Mouse (Mus musculus): Measurements from ENCODE around the gene Trim50. TPM values are rescaled to one million over a fixed set of nuclear protein-coding genes. Genes with fewer than 3 reads are reported as not detected.

Trim50 gene
- not detected in 2 replicates for total RNA-seq (2017)

- ATAC-seq (replicated peaks in 1 of 2; ENCODE audit: insufficient read depth in 1 of 2, low FRiP score in 2 of 2, low TSS enrichment in 1 of 2, low read depth in 1 of 2, poor library complexity in 2 of 2, severe bottlenecking in 2 of 2) = no peak
Observed at GRCm38 (mm10) chr5:135352995-135353394, at the start of gene Trim50. TSS of gene Trim50 (plus strand) at chr5:135353295.

- ATAC-seq (replicated peaks in 1 of 2; ENCODE audit: insufficient read depth in 1 of 2, low FRiP score in 2 of 2, low TSS enrichment in 1 of 2, low read depth in 1 of 2, poor library complexity in 2 of 2, severe bottlenecking in 2 of 2) = no peak
Observed at GRCm38 (mm10) chr5:135306321-135306965, 46.7 kb upstream of the Trim50 start.

DNA sequence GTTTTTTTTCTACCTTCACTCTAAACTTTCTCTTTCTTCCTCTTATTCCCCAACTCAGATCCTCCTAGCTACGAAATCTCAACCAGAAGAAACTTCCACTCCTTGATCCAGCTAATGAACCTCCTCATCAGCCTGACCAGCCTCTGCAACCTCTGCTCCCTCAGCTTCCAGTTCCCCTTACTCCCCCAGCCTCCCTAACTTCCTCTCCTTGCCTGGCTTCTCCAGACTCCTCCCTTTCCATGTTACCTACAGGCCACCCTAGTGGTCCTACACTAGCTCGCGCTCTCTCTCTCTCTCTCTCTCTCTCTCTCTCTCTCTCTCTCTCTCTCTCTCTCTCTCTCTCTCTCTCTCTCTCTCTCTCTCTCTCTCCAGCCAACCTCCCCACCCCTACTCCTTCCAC lies 36.9 kb upstream of the Trim50 start:
- no peak for ATAC-seq (replicated peaks in 1 of 2; ENCODE audit: insufficient read depth in 1 of 2, low FRiP score in 2 of 2, low TSS enrichment in 1 of 2, low read depth in 1 of 2, poor library complexity in 2 of 2, severe bottlenecking in 2 of 2)

- no peak for ATAC-seq (replicated peaks in 1 of 2; ENCODE audit: insufficient read depth in 1 of 2, low FRiP score in 2 of 2, low TSS enrichment in 1 of 2, low read depth in 1 of 2, poor library complexity in 2 of 2, severe bottlenecking in 2 of 2)
Observed at GRCm38 (mm10) chr5:135319856-135320255, 33.2 kb upstream of the Trim50 start.

DNA sequence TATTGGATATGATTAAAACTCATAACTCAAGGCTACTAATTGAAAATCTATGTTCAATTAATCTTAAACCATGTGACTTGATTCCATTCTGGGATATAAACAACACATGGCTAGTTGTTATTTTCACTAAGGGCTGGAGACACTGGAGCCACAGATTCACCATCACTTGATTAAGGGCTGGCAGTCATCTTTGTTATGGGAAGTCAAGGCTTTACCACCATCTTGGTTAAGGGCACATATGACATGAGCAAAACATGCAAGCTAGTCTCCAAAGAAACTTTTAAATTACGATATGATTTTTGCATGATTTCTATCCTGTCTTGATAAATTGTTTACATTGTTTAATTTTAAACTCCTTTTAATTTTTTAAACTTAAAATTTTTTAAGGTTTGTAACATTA lies 30.9 kb upstream of the Trim50 start:
- no peak for ATAC-seq (replicated peaks in 1 of 2; ENCODE audit: insufficient read depth in 1 of 2, low FRiP score in 2 of 2, low TSS enrichment in 1 of 2, low read depth in 1 of 2, poor library complexity in 2 of 2, severe bottlenecking in 2 of 2)

- ATAC-seq (replicated peaks in 1 of 2; ENCODE audit: insufficient read depth in 1 of 2, low FRiP score in 2 of 2, low TSS enrichment in 1 of 2, low read depth in 1 of 2, poor library complexity in 2 of 2, severe bottlenecking in 2 of 2) = no peak
Observed at GRCm38 (mm10) chr5:135326121-135326659, 26.9 kb upstream of the Trim50 start.

GRCm38 (mm10) chr5:135329471-135329870 lies 23.6 kb upstream of the Trim50 start:
- no peak for ATAC-seq (replicated peaks in 1 of 2; ENCODE audit: insufficient read depth in 1 of 2, low FRiP score in 2 of 2, low TSS enrichment in 1 of 2, low read depth in 1 of 2, poor library complexity in 2 of 2, severe bottlenecking in 2 of 2)

DNA sequence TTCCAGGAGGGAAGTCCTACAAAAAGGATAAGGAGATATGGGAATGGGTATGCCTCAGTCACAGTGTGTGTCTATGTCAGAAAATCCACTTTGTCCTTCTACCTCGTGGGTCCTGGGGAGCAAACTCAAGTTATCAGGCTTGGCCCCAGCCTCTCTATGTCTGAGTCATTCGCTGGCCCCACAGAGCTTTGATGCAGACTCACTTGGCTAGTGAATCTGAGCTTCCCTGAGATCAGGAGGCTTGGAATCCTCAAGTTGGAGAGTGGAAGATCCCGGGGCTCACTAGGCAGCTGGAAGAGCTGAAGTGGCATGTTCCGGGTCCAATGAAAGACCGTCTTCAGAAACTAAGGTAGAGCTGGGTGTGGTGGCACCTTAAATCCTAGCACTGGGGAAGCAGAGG lies 22.9 kb upstream of the Trim50 start:
- ATAC-seq (replicated peaks in 1 of 2; ENCODE audit: insufficient read depth in 1 of 2, low FRiP score in 2 of 2, low TSS enrichment in 1 of 2, low read depth in 1 of 2, poor library complexity in 2 of 2, severe bottlenecking in 2 of 2) = no peak

DNA sequence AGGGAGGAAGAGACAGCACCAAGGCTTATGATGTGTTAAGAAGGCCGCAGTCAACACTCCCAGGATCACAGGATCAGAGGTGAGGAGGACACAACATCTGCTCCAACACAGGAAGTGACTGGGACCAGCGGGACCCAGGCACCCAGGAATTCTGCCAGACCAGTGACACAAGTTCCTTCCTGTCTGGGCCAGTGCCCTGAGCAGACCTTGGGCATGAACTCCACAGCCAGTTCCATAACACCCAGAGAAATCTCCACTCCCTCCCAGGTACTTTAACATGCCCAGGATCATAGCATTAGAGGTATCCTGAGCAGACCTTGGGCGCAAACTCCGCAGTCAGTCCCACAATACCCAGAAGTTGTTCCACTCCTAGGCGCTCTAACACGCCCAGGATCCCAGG lies 21.9 kb upstream of the Trim50 start:
- ATAC-seq (replicated peaks in 1 of 2; ENCODE audit: insufficient read depth in 1 of 2, low FRiP score in 2 of 2, low TSS enrichment in 1 of 2, low read depth in 1 of 2, poor library complexity in 2 of 2, severe bottlenecking in 2 of 2) = no peak

DNA sequence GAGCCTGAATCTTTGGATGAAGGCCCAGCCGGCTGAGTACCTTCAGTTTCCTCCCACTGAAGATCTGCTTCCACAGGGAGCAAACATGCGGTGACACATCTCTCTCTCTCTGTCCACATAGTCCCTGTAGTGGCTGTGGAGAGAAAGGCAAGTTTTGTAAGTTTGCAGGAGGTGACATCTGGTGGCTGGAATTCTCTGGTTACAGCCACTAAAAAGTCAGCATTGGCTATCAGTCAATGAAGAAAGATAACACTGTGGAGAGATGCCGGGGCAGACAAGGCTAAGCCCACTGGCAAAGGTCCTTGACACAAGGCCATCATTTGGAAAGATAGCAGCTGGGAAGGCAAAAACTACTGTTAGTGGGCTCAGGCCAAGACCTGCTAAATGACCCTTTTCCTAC lies 15.5 kb upstream of the Trim50 start:
- ATAC-seq (replicated peaks in 1 of 2; ENCODE audit: insufficient read depth in 1 of 2, low FRiP score in 2 of 2, low TSS enrichment in 1 of 2, low read depth in 1 of 2, poor library complexity in 2 of 2, severe bottlenecking in 2 of 2) = no peak

DNA sequence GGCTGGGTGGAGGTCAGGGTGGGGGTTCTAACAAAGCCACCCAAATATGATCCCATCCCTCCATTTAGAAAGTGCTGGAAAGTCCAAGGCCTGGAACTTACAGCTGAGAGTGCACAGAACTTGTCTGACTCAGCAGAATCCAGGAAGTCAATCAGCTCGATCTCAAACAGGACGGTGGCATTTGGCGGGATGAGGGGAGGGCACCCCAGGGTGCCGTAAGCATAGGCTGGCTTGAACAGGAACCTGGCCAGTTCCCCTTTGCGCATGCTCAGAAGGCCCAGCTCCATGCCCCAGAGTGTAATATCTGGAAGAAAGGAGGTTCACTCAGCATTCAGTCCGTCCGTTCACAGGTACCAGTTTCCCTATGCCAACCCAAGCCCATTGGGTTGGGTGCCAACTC lies 7.1 kb upstream of the Trim50 start:
- peak; percentile 44 to 61; a peak in 3 of 4 replicates for ATAC-seq (replicated peaks in 1 of 2; ENCODE audit: insufficient read depth in 1 of 2, low FRiP score in 2 of 2, low TSS enrichment in 1 of 2, low read depth in 1 of 2, poor library complexity in 2 of 2, severe bottlenecking in 2 of 2)

DNA sequence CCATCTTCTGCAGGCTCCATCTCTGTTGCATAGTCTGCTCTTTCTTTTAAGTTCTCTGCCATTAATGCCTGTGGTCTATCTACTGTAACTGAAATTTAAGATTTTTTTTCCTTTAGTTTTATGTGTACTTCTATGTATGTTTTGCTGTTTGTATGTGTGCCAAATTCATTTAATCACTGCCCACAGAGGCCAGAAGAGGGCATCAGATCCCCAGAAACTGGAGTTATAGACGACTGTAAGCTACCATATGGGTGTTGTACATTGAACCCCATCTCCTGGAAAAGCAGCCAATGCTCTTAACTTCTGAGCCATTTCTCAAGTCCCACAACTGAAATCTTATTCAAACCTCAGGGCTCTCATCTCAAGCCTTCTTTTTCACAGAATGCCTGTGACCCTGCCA lies 6.7 kb upstream of the Trim50 start:
- ATAC-seq (replicated peaks in 1 of 2; ENCODE audit: insufficient read depth in 1 of 2, low FRiP score in 2 of 2, low TSS enrichment in 1 of 2, low read depth in 1 of 2, poor library complexity in 2 of 2, severe bottlenecking in 2 of 2) = no peak; a peak in 1 of 4 replicates

DNA sequence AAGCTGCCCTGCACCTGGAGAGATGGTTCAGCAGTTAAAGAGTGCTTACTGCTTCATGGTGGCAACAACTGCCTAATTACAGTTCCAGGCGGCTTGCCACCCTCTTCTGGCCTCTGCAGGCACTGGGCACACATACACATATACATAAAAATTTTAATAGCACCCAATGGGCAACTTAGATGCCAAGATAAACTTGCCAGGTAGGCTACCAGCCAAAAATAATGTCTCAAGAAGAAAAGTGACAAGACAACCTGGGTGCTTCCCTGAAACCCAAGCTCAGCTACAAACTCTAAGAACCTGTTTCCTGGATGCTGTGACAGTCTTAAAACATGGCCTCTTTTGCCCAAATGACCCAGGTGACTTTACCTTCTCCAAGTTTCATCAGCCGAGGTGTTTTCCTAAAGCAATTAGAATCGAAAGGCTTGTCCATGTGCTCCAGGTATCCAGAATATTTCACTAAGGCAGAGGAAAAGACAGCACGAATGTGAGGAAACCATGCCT lies 5.5 kb upstream of the Trim50 start:
- no peak for ATAC-seq (replicated peaks in 1 of 2; ENCODE audit: insufficient read depth in 1 of 2, low FRiP score in 2 of 2, low TSS enrichment in 1 of 2, low read depth in 1 of 2, poor library complexity in 2 of 2, severe bottlenecking in 2 of 2)

- no peak for ATAC-seq (replicated peaks in 1 of 2; ENCODE audit: insufficient read depth in 1 of 2, low FRiP score in 2 of 2, low TSS enrichment in 1 of 2, low read depth in 1 of 2, poor library complexity in 2 of 2, severe bottlenecking in 2 of 2)
Observed at GRCm38 (mm10) chr5:135349862-135350261, 3.2 kb upstream of the Trim50 start, which contains the start of gene Fkbp6. TSS of gene Fkbp6 (minus strand) at chr5:135350044.

- no peak for ATAC-seq (replicated peaks in 1 of 2; ENCODE audit: insufficient read depth in 1 of 2, low FRiP score in 2 of 2, low TSS enrichment in 1 of 2, low read depth in 1 of 2, poor library complexity in 2 of 2, severe bottlenecking in 2 of 2)
Observed at GRCm38 (mm10) chr5:135351606-135352005, 1.5 kb upstream of the Trim50 start.

GRCm38 (mm10) chr5:135353564-135353963 lies 469 bp downstream of the Trim50 start:
- ATAC-seq (replicated peaks in 1 of 2; ENCODE audit: insufficient read depth in 1 of 2, low FRiP score in 2 of 2, low TSS enrichment in 1 of 2, low read depth in 1 of 2, poor library complexity in 2 of 2, severe bottlenecking in 2 of 2) = peak in 1 of 2 experiments; percentile 32; a peak in 1 of 4 replicates

DNA sequence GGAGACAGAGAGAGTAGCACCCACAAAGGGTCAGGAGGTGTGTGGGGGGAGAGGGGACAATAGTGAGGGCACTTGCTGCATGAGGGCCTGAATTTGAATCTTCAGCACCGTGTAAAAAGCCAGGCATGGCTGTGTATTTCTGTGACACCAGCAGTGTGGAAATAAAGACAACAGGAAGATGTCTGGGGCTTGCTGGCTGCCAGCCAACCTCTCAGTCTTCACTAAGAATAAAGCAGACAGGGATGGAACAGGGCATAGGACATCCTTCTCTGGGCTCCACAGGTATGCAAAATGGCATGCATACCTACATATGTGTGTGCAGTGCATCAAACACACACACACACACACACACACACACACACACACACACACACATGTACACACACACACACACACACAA lies 3.0 kb downstream of the Trim50 start:
- ATAC-seq (replicated peaks in 1 of 2; ENCODE audit: insufficient read depth in 1 of 2, low FRiP score in 2 of 2, low TSS enrichment in 1 of 2, low read depth in 1 of 2, poor library complexity in 2 of 2, severe bottlenecking in 2 of 2) = no peak

DNA sequence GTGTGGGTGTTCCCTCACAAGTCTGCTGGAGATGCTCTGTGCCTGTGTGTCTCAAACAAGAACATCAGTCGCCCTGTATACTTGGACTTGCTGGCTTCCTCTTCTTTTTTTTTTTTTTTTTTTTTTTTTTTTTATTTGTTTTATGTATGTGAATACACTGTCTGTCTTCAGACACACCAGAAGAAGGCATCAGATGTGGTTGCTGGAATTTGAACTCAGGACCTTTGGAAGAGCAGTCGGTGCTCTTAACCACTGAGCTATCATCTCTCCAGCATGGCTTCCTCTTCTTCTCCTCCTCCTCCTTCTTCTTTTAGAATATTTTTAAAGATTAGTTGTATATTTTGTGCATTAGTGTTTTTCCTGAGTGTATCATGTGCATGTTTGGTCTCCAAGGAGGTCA lies 4.5 kb downstream of the Trim50 start:
- no peak for ATAC-seq (replicated peaks in 1 of 2; ENCODE audit: insufficient read depth in 1 of 2, low FRiP score in 2 of 2, low TSS enrichment in 1 of 2, low read depth in 1 of 2, poor library complexity in 2 of 2, severe bottlenecking in 2 of 2)

DNA sequence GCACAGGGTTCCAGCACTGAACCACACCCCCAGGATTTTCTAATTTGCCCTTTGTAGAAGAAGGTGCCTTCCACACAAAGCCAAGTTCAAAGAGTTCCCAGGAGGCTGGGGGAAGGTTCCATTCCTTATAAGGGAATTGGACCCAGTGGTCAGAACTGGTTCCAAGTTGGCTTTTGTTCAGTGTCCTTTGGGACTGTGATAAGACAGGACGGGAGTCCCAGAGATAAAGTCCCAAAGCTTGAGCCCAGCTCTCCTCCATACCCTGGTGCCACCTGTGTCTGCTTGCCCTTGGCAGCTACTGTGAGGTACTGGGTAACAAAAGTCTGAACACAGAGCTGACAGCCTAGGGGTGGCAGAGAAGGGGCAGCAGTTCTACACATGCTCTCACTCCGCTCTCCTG lies 6.7 kb downstream of the Trim50 start:
- ATAC-seq (replicated peaks in 1 of 2; ENCODE audit: insufficient read depth in 1 of 2, low FRiP score in 2 of 2, low TSS enrichment in 1 of 2, low read depth in 1 of 2, poor library complexity in 2 of 2, severe bottlenecking in 2 of 2) = no peak
